Mouse (Mus musculus) intestine, embryonic 16.5 days (tissue): ENCODE measurements around the gene Ss18l1. TPM values are rescaled to one million over a fixed set of nuclear protein-coding genes. Genes with fewer than 3 reads are reported as not detected.

Experiments used
- ATAC-seq: fragments of 200-750 bp; cut with Nextera tagmentation; 2 replicates; pipeline ENCODE4 v1.8.0; 2017; ENCODE audit warnings: moderate TSS enrichment, moderate library complexity
- H3K27ac ChIP-seq: fragments of 300-500 bp; sonication (generic); 2 replicates; pipeline ENCODE4 v1.5.1; 2014; ENCODE audit warnings: mild to moderate bottlenecking, low read length
- H3K27me3 ChIP-seq: fragments of 300-500 bp; sonication (generic); replicated peaks from 2 replicates; pipeline ENCODE4 v1.6.1; 2014; ENCODE audit warnings: low read length, control low read depth, mixed read lengths; ENCODE audit not compliant: control insufficient read depth, insufficient read depth
- H3K36me3 ChIP-seq: fragments of 300-500 bp; sonication (generic); 2 replicates; pipeline ENCODE4 v1.6.1; 2014; ENCODE audit warnings: low read length, control low read depth; ENCODE audit not compliant: control insufficient read depth, insufficient read depth
- H3K4me1 ChIP-seq: fragments of 300-500 bp; sonication (generic); 2 replicates; pipeline ENCODE4 v1.6.1; 2014; ENCODE audit warnings: low read length, control low read depth, mixed read lengths; ENCODE audit not compliant: control insufficient read depth, insufficient read depth
- H3K4me2 ChIP-seq: fragments of 300-500 bp; sonication (generic); 2 replicates; pipeline ENCODE4 v1.6.1; 2014; ENCODE audit warnings: low read depth, low read length, control low read depth
- H3K4me3 ChIP-seq: fragments of 300-500 bp; sonication (generic); 2 replicates; pipeline ENCODE4 v1.5.1; 2014; ENCODE audit warnings: mild to moderate bottlenecking, low read length
- H3K9ac ChIP-seq: fragments of 300-500 bp; sonication (generic); 2 replicates; pipeline ENCODE4 v1.6.1; 2014; ENCODE audit warnings: low read depth, low read length
- H3K9me3 ChIP-seq: fragments of 300-500 bp; sonication (generic); 2 replicates; pipeline ENCODE4 v1.6.1; 2016; ENCODE audit warnings: low read length, control low read depth; ENCODE audit not compliant: control insufficient read depth
- WGBS: fragments of 180-500 bp; shearing (Covaris S2); extraction: QIAGEN DNeasy Blood & Tissue Kit; methylation state at CpG from one replicate; pipeline ENCODE4 v1.1.7; 2014; 5-methylcytosine and 5-hydroxymethylcytosine counted together
- polyA plus RNA-seq: library from polyadenylated mRNA; unstranded; fragments of >200 nt; fragmentation: Nextera tagmentation; extraction: Ambion mirVana; gene quantifications from 2 replicates; pipeline ENCODE4 v1.2.1, GENCODE M21; 2015

The Ss18l1 gene
- polyA plus RNA-seq, 1 experiment from 2014 or later = 3.4 TPM

DNA sequence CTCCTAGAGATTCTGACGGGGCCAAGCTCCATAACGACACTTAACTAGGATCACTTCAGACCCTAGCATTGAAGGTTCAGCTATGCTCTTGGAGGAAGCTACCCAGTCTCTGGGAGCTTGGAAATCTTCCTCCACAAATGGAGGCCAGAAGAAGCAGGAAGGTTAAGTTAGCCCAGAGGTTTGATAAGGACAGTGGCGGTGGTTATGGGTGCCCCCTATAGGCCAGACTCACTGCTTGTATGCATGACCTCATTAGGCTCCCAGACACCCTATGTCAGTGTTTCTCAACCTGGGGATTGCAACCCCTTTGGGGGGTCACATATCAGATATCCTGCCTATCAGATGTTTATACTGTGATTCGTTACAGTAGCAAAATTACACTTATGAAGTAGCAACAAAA, 64.8 kb downstream of the Ss18l1 start:
- H3K9me3 ChIP-seq = no peaks in the 10 kb centered on the region
- H3K36me3 ChIP-seq = no peaks in the 10 kb centered on the region
- H3K9ac ChIP-seq = no peak overlapping the region
- peaks cover 40% of the 10 kb centered on the region for H3K27me3 ChIP-seq
- 60% methylated on average over 4 of the region's 4 CpGs for WGBS
- H3K4me1 ChIP-seq = peaks cover 16% of the 10 kb centered on the region
- H3K4me3 ChIP-seq = no peak overlapping the region
- H3K27ac ChIP-seq = no peak overlapping the region
- H3K4me2 ChIP-seq = no peak overlapping the region
- no peak for ATAC-seq

- 62% methylated on average over 6 of the region's 6 CpGs for WGBS
- no peak overlapping the region for H3K9ac ChIP-seq
- H3K4me2 ChIP-seq = no peak overlapping the region
- H3K9me3 ChIP-seq = no peaks in the 10 kb centered on the region
- H3K4me3 ChIP-seq = no peak overlapping the region
- no peak overlapping the region for H3K27ac ChIP-seq
- H3K4me1 ChIP-seq = peaks cover 12% of the 10 kb centered on the region
- ATAC-seq = no peak
- H3K36me3 ChIP-seq = no peaks in the 10 kb centered on the region
- peaks cover 28% of the 10 kb centered on the region for H3K27me3 ChIP-seq
Measured at GRCm38 (mm10) chr2:180108285-180108684, 66.0 kb downstream of the Ss18l1 start.

DNA sequence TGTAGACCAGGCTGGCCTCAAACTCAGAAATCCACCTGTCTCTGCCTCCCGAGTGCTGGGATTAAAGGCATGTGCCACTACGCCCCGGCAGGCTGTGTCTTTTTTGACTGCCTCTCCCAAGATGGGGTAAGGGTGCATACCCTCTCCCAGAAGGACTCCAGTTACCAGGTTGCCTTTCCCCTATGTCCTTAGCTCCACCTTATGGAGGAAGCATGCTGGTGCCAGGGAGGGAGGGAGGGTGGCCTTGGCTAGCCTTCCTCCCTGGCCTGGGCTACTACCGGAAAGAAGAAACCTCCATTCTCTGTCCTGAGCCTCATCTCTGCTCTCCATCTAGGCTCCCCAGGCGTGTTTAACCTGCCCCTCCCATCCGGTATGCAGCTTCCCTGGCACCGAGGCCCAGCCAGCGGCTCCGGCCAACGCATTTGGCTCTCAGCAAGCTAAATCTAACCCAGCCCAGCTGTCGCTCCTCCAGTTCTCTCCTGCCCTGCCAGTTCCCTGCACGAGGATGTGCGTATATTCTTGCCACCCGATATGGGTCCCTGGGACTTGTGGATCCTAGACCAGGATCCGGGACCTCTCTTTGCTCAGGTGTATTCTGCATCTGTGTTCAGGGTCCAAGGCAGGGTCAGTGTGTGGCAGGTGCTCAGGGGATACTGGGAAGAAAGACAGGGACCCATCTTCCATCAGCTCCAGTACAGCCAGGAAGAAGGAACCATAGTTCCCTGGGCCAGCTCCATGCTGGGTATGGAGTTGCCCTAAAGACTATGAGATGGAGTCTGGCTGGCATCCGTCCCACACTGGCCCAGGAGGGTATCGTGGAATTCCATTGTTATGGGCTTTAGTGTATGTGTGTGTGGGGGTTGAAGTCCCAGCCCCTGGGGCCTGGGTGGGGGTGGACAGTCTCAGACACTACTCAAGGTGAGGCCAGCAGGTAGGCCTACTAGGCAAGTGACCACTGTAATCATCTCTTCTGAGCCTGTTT, 71.9 kb downstream of the Ss18l1 start:
- H3K27ac ChIP-seq = no peak overlapping the region
- H3K9me3 ChIP-seq = no peaks in the 10 kb centered on the region
- H3K4me1 ChIP-seq = peaks cover 12% of the 10 kb centered on the region
- ATAC-seq = no peak
- H3K9ac ChIP-seq = no peak overlapping the region
- 62% methylated on average over 17 of the region's 17 CpGs for WGBS
- no peaks in the 10 kb centered on the region for H3K27me3 ChIP-seq
- H3K4me2 ChIP-seq = no peak overlapping the region
- no peak overlapping the region for H3K4me3 ChIP-seq
- H3K36me3 ChIP-seq = no peaks in the 10 kb centered on the region

GRCm38 (mm10) chr2:180115279-180115678, 73.0 kb downstream of the Ss18l1 start:
- no peak overlapping the region for H3K4me2 ChIP-seq
- ATAC-seq = no peak
- peaks cover 19% of the 10 kb centered on the region for H3K4me1 ChIP-seq
- 38% methylated on average over 6 of the region's 6 CpGs for WGBS
- H3K36me3 ChIP-seq = no peaks in the 10 kb centered on the region
- H3K4me3 ChIP-seq = no peak overlapping the region
- no peak overlapping the region for H3K9ac ChIP-seq
- H3K27me3 ChIP-seq = no peaks in the 10 kb centered on the region
- H3K27ac ChIP-seq = no peak overlapping the region
- no peaks in the 10 kb centered on the region for H3K9me3 ChIP-seq

DNA sequence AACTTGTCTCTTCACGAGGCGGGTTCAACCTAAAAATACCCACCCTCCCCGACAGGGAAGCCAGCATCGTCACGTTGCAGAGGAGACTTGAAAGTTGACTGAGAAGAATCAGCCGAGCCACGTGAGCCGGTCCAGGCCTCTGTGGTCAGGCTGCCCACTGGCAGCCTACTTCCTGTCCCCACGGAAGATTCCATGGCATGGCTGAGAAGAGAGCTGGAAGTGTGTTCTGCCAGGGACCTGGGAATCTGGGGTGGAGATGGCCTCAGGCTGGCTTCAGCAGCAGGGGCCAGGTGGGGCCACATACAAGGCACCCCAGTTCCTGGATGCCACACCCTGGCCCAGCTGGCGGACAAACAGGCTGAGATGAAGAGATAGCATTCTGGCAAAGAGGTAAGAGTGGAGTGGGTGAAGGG, 73.8 kb downstream of the Ss18l1 start:
- peaks cover 20% of the 10 kb centered on the region for H3K4me1 ChIP-seq
- no peaks in the 10 kb centered on the region for H3K9me3 ChIP-seq
- H3K27me3 ChIP-seq = no peaks in the 10 kb centered on the region
- H3K36me3 ChIP-seq = no peaks in the 10 kb centered on the region
- H3K4me2 ChIP-seq = no peak overlapping the region
- WGBS = 72% methylated on average over 10 of the region's 10 CpGs
- ATAC-seq = no peak
- H3K4me3 ChIP-seq = no peak overlapping the region
- H3K27ac ChIP-seq = no peak overlapping the region
- no peak overlapping the region for H3K9ac ChIP-seq

DNA sequence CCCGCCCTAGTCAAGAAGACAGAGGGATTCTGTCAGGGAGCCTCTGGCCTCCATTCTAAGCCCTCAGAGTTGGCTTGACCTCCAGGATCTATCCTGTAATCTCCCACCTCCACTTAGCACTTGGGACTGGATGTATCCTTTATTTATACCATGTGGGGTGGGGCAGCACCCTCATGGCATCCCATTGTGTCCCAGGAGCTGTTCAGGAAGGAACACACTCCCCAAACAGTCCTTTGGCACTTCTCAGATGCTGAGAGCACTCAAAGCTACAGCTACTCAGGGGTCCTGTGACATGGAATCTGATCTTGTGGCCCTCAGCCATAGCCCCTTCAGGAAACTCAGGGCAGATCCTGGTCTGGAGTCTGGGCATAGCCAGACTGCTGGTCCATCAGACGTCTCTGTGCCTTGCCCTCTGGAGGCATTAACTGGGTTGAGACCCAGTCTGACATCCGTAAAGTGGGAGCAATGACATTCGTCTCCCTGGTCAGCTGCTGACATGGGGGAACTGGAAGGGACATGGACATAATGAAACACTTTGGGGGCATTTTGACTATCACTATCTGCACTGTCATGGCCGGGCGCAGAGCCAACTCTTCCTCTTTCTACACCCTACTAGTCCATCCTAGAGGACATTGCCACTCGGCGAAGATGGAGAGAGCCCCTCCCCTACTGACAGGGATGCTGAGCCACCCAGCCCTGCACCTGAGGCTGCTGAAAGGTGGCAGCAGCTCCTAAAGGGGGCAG, 74.6 kb downstream of the Ss18l1 start:
- no peaks in the 10 kb centered on the region for H3K9me3 ChIP-seq
- H3K27ac ChIP-seq = no peak overlapping the region
- no peak overlapping the region for H3K4me2 ChIP-seq
- 74% methylated on average over 8 of the region's 8 CpGs for WGBS
- no peaks in the 10 kb centered on the region for H3K36me3 ChIP-seq
- no peak for ATAC-seq
- H3K9ac ChIP-seq = no peak overlapping the region
- H3K4me1 ChIP-seq = peaks cover 20% of the 10 kb centered on the region
- no peaks in the 10 kb centered on the region for H3K27me3 ChIP-seq
- no peak overlapping the region for H3K4me3 ChIP-seq

DNA sequence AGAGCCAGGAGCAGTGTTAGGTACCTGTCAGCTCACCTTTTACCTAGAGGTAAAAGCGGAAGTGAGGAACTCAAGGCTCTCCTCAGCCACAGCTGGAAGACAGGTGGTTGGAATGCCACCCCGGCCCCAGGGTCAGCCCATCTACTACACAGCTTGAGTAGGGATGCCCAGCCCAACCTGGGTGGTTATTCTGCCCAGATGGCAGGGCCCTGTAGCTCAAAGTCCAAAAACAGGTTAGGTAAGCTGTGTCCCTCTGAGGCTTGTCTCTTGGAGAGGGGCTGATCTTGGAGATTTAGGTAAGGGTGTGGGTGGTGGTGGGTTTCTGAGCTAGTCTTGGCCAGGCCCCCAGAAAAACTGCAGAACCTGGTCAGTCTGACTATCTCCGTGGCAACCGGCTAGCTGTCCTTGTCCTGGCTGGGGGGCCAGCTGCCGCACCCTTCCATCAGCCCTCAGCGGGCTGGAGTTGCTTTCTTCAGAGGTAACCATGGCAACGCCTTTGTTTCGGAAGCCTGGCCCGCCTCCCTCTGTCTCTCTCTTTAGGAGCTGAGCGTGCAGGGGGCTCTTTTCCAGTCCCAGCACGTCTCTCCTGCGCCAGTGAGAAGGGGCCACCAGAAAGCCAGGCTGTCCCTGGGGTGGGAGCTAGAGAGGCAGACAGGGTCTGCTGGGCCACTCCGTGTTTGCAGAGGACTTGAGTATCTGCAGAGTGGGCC, 75.3 kb downstream of the Ss18l1 start:
- ATAC-seq = no peak
- WGBS = 12% methylated on average over 13 of the region's 13 CpGs
- H3K36me3 ChIP-seq = no peaks in the 10 kb centered on the region
- H3K4me2 ChIP-seq = no peak overlapping the region
- no peak overlapping the region for H3K4me3 ChIP-seq
- H3K4me1 ChIP-seq = peaks cover 20% of the 10 kb centered on the region
- H3K27ac ChIP-seq = no peak overlapping the region
- no peaks in the 10 kb centered on the region for H3K27me3 ChIP-seq
- no peaks in the 10 kb centered on the region for H3K9me3 ChIP-seq
- 0 out of 2 replicates have a peak overlapping the region, but pooled peaks have one; percentile 2 for H3K9ac ChIP-seq

DNA sequence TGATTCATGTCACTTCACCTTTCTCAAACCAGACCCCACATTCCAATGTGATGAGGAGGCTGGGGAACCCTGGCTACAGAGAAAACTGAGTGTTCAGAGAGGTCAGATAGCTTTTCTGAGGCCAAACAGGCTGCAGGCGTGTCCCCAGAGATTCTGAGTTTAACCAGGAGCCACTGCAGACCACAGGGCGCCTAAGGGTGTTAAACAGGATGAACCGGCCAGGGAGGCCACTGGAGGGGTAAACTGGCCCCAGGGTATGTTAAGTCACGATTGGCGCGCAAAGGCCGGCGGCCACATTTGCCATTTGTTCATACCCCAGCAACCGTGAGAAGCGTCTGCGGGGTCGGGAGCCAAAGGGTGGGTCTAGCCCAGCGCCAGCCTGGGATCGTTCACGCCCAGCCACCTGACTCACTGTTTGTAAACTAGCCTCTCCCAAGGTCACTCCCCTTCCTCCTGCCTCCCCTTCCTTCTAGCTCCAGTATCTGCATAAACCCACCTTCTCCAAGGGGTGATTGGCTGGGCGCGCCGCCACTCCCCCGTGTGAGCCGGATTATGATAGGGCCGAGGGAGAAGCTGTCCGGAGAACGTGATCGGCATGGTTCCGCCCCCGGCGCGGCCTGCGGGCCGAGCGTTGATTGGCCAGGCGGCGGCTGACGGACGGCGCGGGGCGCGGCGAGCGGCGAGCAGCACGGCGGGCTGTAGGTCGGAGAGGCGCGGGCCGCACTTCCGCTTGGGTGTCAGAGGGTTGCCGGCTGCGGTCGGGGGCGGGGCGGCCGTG, 76.5 kb downstream of the Ss18l1 start, which contains the start of gene Osbpl2:
Gene Osbpl2, plus strand, starts transcription at position 646 of the 778 bp plus-strand sequence.
- peak within 1 kb of the TSS; percentile 72 for H3K9ac ChIP-seq
- H3K27ac ChIP-seq = peak within 1 kb of the TSS; percentile 31
- H3K36me3 ChIP-seq = no peaks in the 10 kb centered on the region
- H3K4me3 ChIP-seq = peak within 1 kb of the TSS; percentile 65
- H3K4me1 ChIP-seq = peaks cover 20% of the 10 kb centered on the region
- ATAC-seq = peak; percentile 99
- peak within 1 kb of the TSS; percentile 89 for H3K4me2 ChIP-seq
- no peaks in the 10 kb centered on the region for H3K9me3 ChIP-seq
- no peaks in the 10 kb centered on the region for H3K27me3 ChIP-seq
- under 1% methylated on average over 55 of the region's 55 CpGs for WGBS
